In the genomic region with DNA sequence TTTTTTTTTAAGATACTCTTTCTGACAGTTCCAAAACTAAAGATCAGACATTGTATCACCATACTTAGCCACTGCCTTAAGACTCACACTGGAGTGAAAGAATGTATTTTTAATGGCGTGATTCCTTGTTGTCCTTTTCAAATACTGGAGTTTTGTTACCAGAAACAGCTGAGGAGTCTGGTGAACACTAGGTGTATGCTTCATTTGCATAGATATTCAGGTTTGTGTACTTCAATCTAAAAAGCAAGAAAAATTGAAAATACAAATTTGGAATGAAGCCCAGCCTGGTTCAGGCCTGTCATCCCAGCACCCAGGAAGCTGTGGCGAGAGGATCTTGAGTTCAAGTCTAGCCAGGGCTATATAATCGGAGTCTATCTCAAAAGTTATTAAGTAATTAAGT, we compare ENCODE assay signal across 8 mouse cellular contexts. TPM values are rescaled to one million over a fixed set of nuclear protein-coding genes. Genes with fewer than 3 reads are reported as not detected.
DNase-seq lines count a peak whose midpoint lies in the region; ATAC-seq and TF ChIP-seq lines count a peak whose summit lies in the region.

No protein-coding gene starts in this region.

- no peak for ATAC-seq in hindbrain, embryonic 12.5 days (ENCODE audit: low FRiP score)
- no peak for ATAC-seq in midbrain, postnatal 0 days (ENCODE audit: low FRiP score)

- no peak for TF ChIP-seq CTCF in layer of hippocampus, adult 2 months (conservative IDR thresholded peaks at IDR 0.05)
- no peak for TF ChIP-seq CTCF in midbrain, postnatal 0 days (IDR thresholded peaks at IDR 0.05)

- H3K4me3 ChIP-seq in layer of hippocampus, adult 2 months, result peak overlapping the region; percentile 68
- H3K4me3 ChIP-seq in brown adipose tissue, adult 24 weeks (ENCODE audit: insufficient read depth, low read depth, low read length), result peak overlapping the region; percentile 99
- peak overlapping the region; percentile 47 for H3K4me3 ChIP-seq in hindbrain, embryonic 12.5 days
- H3K4me3 ChIP-seq in midbrain, postnatal 0 days (ENCODE audit: low read depth, low read length), result peak overlapping the region; percentile 35; the same call in 1 of the 2 replicates

- H3K27ac ChIP-seq in layer of hippocampus, adult 2 months, result peak overlapping the region; percentile 75
- H3K27ac ChIP-seq in brown adipose tissue, adult 24 weeks (replicated peaks; ENCODE audit: low read depth, low read length), result peak overlapping the region; percentile 99
- no peak overlapping the region for H3K27ac ChIP-seq in hindbrain, embryonic 12.5 days
- no peak overlapping the region for H3K27ac ChIP-seq in midbrain, postnatal 0 days (ENCODE audit: low read depth, low read length)

- H3K4me2 ChIP-seq in hindbrain, embryonic 12.5 days (replicated peaks), result peak overlapping the region; percentile 77
- H3K4me2 ChIP-seq in midbrain, postnatal 0 days (ENCODE audit: low read depth, low read length, poor library complexity, severe bottlenecking), result no peak overlapping the region

- peaks cover 28% of the 10 kb centered on the region for H3K27me3 ChIP-seq in hindbrain, embryonic 12.5 days
- peaks cover 9% of the 10 kb centered on the region for H3K27me3 ChIP-seq in midbrain, postnatal 0 days (ENCODE audit: insufficient read depth, low read length)

- no peaks in the 10 kb centered on the region for H3K36me3 ChIP-seq in hindbrain, embryonic 12.5 days
- no peaks in the 10 kb centered on the region for H3K36me3 ChIP-seq in midbrain, postnatal 0 days (ENCODE audit: insufficient read depth, low read length)

- DNase-seq in layer of hippocampus, adult 2 months (ENCODE audit: low spot score in 2 of 2), result no peak
- no peak for DNase-seq in layer of hippocampus, postnatal 25 days (ENCODE audit: extremely low spot score in 1 of 2, low spot score in 1 of 2)
- DNase-seq in midbrain, postnatal 0 days (ENCODE audit: low spot score), result no peak
- no peak for DNase-seq in cerebellum, postnatal 25 days
- DNase-seq in embryo, embryonic 9.5 days (ENCODE audit: extremely low spot score), result no peak
- no peak for DNase-seq in kidney, postnatal 36 days

- H3K4me1 ChIP-seq in brown adipose tissue, adult 24 weeks (ENCODE audit: control insufficient read depth, insufficient read depth, insufficient read length, low read length), result peaks cover 15% of the 10 kb centered on the region
- peaks cover 22% of the 10 kb centered on the region for H3K4me1 ChIP-seq in hindbrain, embryonic 12.5 days
- peaks cover 6% of the 10 kb centered on the region; the same call in 1 of the 2 replicates for H3K4me1 ChIP-seq in midbrain, postnatal 0 days (ENCODE audit: insufficient read depth, low read length)

- H3K9ac ChIP-seq in hindbrain, embryonic 12.5 days, result no peak overlapping the region
- no peak overlapping the region for H3K9ac ChIP-seq in midbrain, postnatal 0 days (replicated peaks; ENCODE audit: low read length, poor library complexity, severe bottlenecking)

- no peaks in the 10 kb centered on the region for H3K9me3 ChIP-seq in hindbrain, embryonic 12.5 days (replicated peaks)
- no peaks in the 10 kb centered on the region for H3K9me3 ChIP-seq in midbrain, postnatal 0 days (ENCODE audit: low read length)

- 86% methylated on average over 3 of the region's 3 CpGs for WGBS in hindbrain, embryonic 12.5 days
- 87% methylated on average over 3 of the region's 3 CpGs for WGBS in midbrain, postnatal 0 days

RNA-seq across cellular contexts. Expression of a gene that starts 1.2 kb away (rescaled TPM):
- 10 to 100 TPM; 10.3 to 11.0 TPM for total RNA-seq in layer of hippocampus, adult 2 months (2021)
- 1 to 10 TPM; 9.7 TPM for total RNA-seq in layer of hippocampus, postnatal 25 days (2021)
- polyA plus RNA-seq in brown adipose tissue, adult 24 weeks (2012; ENCODE audit: insufficient read depth, insufficient read length, missing spikeins), result 29.2 and 37.5 TPM in 2 replicates
- 5.6 and 6.4 TPM in 2 replicates for polyA plus RNA-seq in hindbrain, embryonic 12.5 days (2016; fragmentation: Nextera tagmentation; extraction: Ambion mirVana)
- 4.2 and 4.9 TPM in 2 replicates for total RNA-seq in midbrain, postnatal 0 days (2014; rRNA removed)
- polyA plus RNA-seq in midbrain, postnatal 0 days (2015; fragmentation: Nextera tagmentation; extraction: Ambion mirVana), result 3.7 and 4.0 TPM in 2 replicates

Comparison
In these comparisons a context has a peak if more than half of its experiments do, and no peak if none do; other contexts are left out.
1. H3K27ac ChIP-seq: peak in layer of hippocampus, adult 2 months (single experiment) and brown adipose tissue, adult 24 weeks (single experiment); none in hindbrain, embryonic 12.5 days (single experiment) and midbrain, postnatal 0 days (single experiment).
2. H3K4me3 ChIP-seq: peak in every context shown above with its lines; median percentile 99 in brown adipose tissue, adult 24 weeks; 68 in layer of hippocampus, adult 2 months; 47 in hindbrain, embryonic 12.5 days; 35 in midbrain, postnatal 0 days.